Mouse (Mus musculus): ENCODE measurements around the gene Pkd1l1.

Pkd1l1 gene

DNA sequence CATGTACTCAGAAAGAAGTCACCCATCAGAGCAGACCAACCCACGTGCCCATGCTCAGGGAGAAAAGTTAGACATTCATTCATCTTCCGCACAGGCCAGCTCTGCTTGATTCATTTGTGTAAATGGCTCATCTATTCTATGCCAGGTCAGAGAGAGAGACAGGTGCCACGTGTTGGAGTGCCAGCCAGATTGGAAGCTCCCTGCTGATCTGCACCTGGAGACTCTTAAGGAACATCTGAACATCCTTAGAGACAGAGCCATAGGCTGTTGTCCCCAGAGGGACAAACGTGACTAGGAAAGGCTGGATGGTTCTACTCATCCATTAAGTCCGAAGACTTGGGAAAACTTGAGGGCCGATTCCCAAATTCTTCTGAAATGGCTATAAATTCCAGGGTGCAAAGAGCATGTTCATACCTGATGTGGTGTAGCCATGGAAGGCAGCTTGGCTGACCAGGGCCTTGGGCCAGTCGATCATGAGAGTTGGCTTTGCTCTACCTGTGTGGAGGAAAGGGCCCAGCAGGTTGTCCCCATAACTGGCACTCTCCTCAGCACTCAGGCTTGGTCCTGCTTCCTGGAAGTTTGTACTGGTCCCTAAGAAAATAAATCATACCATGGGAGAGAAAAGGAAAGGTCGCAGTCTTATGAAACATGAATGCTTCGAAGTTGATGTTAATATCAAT, 36.5 kb downstream of the Pkd1l1 start:
- DNase-seq (ENCODE audit: low spot score) = no peak

DNA sequence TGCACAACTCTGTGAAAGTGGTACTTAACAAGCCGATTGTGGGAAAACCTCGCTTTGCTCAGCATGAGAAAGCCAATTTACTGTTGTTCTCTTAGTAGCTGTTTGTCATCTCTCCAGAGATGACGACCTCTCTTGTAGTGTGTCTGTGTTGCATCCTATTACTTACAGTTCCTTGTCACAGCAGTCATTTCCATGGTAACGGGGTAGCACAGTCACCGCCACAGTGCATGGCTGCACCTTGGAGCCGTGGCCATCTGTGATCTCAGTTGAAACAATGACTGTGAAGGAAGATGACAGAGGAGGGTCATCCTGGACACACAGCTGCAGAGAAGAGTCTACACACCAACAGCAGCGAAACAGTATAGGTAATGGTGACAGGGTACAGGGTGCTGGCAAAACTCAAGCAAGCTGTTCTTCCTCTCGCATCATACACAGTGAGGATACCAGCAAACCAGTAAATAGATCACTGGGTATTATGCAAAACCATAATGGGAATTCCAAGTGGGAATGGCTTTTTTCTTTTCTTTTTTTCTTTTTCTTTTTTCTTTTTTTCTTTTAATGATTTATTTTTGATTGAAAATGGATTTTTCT, 56.9 kb downstream of the Pkd1l1 start:
- no peak for DNase-seq (ENCODE audit: low spot score)

DNA sequence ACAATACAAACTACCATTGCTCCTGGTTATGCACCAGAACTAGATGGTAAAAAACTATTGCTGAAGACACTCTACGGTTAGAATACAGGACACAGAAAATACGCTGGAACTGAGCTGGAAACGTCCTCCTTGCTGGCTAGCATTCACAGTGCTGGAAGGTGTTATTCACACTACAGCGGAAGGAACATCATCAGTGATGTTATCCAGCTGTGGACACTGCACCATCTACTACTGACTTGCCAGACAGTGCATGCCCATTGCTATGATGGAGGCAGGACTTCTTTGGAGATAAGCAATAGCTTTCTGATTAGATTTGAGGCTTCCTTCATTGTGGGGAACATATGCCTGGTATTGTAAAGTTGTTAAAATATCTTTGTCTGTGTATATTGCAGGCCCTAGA, 90.3 kb downstream of the Pkd1l1 start:
- no peak for DNase-seq (ENCODE audit: low spot score)

DNA sequence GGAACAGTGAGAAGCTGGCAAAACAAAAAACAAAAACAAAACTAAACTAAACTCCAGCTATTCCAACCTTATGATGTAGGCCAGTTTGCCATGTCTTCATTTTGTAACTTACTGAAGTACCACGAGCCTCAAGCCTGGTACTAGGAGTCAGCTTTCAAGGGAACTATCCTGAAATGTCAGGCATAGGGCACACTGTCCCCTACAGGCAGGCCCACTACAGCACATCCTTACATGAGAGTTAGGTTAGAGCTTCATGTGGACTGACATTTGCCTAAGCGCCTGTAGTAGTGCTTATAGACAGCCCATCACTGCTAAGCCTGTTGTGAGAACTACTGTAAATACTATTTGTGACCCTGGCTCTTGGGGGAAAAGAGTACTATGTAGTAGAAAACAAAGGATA, 91.5 kb downstream of the Pkd1l1 start:
- no peak for DNase-seq (ENCODE audit: low spot score)

DNA sequence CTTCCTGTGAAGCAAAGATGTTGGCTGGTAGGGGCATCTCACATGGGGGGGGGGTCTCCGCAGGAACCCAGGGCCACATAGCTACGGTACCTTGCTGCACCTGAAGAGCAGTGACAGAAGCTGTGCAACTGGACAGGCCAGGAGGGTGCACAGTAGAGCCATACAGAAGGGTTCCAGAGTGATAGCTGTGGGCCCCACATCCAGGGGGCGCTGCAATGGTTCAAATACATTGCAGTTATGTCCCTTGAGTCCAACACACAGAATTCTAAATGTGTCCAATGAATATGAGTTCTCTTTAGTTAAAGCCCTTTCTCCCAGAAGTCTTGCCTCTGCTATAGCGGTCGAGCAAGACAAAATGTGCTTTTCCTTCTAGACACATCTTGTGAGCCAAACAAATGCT, 103.0 kb downstream of the Pkd1l1 start:
- DNase-seq (ENCODE audit: low spot score) = no peak

DNA sequence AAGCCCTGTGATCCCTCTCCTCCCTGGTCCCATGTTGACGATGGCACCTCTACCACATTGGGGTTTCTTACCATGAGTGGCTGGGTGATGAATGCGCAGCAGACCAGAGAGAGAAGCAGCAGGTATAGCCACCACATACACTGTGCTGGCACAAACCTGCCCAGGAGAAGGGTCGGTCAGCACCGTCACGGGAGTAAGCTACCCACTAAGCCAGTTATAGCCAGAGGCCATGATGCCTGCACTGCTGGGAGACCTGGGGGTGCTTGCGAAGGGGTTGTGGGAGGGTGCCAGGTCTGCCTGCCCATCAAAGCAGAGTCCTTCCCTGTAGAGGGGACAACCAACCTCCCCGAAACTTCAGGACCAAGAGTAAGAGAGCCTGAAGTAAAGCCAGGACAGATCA, 107.0 kb downstream of the Pkd1l1 start:
- no peak for DNase-seq (ENCODE audit: low spot score)

DNA sequence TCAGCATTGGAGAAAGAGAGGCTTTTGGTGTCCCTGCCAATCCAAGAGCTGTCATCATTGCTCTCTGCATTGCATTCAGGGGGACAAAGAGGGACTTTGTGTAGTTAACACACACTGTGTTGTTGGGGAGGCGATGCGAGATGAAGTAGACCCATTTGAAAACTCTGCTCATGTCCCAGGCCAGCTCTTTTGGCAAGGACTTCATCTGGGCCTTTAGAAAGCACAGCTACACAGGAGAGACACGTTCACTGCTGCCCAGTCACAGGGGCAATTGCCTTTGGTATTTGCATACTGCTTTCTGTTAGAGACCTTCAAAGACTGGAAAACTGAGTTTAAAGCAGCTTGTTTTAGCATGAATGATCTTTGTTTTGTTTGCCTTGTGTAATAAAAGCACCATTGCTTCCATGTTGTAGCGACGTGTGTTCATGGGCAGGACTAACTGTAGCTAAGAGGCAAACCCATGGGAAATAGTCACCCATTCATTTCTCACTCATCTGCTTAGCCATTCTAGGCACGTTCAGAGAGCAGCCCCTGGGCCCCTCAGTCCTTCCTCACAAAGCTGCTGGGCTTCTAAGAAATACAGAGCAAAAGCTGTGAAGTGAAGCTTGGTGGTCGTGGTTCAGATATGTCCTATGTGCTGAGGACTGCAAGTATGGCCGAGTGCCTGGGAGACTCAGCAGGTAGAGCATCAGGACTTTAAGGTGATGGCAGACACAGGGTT, 109.0 kb downstream of the Pkd1l1 start:
- DNase-seq (ENCODE audit: low spot score) = no peak

DNA sequence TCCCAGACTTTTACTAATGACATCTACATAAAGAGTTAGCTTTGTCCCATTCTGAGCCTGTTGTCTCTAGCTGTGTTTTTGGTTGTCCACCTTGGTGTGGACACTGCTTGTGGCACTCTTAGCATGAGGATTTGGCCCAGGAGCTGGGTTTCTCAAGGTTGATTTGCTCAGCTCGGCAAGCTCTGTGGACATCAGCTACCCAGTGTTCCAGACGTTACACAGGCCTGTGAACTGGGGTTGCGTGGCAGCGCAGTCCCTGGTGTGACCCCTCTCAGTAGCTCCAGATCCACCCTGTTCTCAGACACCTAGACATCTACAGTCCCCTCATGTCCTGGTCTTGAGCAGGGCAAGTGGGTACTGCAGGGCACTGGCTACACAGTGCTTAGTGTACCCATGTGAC, 110.6 kb downstream of the Pkd1l1 start:
- no peak for DNase-seq (ENCODE audit: low spot score)

DNA sequence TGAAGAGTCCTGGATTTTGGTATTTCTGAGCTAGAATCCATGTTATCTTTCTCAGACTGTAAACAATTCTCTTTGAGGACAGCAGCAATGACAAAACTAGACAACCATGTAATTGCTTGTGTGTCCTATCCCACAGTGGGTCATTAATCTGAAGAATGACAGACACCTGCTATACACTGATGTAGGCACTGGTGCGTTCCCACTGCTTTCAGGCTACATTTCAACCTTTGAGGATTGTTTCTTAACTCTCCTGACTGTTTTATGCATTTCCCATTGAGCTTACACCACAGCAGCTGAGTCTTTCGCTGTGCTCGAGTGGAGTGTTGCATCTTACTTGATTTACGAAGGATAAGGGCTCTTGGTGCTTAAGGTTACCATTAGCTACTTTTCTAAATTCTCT, 111.1 kb downstream of the Pkd1l1 start:
- no peak for DNase-seq (ENCODE audit: low spot score)

DNA sequence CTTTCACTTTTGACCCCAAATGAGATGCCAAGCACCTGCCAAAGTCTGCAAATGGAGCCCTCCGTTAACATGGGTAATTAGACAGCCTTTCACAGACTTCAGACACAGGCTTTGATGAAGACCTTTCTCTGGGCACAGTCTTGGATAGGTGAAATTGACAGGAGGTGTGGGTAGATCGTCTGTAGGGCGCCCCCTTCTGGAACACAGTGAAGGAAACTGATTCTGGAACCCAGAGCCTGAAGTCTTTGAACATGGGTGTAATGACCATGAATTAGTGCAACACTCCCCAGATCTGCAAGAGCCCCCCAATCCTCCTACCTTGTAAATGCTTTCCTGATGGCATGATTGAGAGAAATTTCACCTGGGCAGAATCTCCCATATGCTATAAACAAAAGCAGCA, 112.2 kb downstream of the Pkd1l1 start:
- no peak for DNase-seq (ENCODE audit: low spot score)

DNA sequence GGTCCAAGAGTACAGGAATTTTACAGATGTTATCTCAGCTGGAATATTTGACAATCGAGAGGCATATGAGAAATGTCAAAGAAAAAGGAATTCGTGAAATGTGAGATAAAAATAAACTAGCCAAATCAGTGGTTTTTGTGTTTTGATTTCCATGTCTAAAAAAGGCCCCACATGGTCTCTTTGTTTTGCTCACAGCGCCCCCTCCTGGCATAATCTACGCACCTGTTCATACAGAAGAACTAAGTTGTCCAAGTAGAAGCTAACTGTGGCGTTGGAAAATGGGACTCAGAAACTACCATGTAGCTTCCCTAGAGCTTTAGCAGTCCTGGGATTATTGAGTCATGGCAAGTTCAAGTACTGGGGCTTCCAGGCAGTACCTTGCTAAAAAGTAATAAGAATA, 113.2 kb downstream of the Pkd1l1 start:
- DNase-seq (ENCODE audit: low spot score) = peak; percentile 41

DNA sequence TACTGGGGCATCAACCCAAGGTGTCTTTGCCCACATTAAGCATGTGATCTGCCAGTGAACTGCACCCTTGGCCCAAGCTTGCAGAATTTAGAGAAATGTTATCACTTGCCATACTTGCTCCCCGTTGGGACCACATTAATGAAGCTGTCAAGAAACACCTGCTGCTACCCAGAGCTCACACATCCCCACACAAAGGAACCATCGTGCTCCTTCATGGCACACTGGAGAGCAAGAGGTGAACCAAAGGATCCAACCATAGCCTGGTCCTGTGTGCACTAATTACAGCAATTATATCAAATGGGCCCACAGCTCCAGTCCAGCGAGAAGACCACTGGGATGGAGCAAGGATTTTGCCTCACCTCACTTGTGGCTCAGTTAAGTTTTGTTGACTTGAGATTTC, 114.0 kb downstream of the Pkd1l1 start:
- DNase-seq (ENCODE audit: low spot score) = no peak

DNA sequence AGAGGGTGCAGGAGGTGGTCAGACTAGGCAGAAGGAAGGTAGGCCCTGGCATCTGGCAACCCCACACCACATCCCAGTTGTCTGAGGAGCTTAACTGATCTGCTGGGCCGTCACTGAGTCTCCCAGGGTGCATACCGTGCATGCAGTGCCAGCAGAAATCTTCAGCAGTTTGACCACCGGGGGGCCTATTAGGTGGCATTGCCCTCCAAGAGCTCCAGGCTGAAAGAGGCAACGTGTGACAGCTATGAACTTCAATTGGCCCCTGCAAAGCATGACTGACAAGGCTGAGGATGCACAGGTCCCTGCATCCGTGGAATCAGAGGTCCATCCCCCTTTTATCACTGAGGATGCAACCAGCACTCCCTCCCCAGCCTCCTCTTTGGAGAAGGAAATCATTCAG, 116.9 kb downstream of the Pkd1l1 start:
- DNase-seq (ENCODE audit: low spot score) = no peak

DNA sequence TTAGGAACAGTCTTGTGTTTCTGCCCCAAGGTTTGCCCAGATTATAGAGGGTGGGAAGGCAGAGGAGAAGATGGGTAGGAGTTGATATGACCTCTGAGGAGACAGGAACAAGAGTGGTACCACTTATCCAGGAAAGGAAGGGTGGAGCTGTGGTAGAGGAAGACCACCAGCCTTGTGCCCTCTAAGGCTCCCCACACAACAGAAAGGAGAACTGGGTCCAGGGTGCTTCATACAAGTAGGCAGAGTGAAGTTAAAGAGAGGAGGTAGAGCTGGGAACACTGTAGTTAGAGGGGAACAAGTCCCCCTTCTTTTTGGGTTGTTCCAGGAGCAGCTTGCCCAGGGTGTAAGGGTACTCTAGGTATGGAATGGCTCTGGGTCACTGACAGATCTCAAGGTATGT, 125.0 kb downstream of the Pkd1l1 start:
- no peak for DNase-seq (ENCODE audit: low spot score)

DNA sequence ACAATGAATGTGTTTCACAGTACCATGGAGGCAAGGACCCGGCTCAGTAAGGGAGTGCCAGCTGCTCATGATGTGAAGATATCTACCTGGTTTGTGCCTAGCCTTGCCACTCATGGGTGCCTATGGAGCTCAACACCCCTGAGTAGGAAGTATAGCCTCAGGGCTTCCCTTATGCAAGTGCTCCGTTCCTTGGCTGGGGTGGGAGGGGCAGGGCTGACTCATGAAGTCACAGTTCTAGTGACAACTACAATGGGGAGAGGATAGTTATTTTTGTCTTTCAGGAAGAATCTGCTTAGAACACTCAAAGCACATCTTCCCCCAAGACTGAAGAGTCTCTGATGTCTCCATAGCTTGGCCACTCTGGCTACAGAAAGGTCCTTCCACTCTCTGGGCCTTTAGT, 125.4 kb downstream of the Pkd1l1 start:
- no peak for DNase-seq (ENCODE audit: low spot score)

DNA sequence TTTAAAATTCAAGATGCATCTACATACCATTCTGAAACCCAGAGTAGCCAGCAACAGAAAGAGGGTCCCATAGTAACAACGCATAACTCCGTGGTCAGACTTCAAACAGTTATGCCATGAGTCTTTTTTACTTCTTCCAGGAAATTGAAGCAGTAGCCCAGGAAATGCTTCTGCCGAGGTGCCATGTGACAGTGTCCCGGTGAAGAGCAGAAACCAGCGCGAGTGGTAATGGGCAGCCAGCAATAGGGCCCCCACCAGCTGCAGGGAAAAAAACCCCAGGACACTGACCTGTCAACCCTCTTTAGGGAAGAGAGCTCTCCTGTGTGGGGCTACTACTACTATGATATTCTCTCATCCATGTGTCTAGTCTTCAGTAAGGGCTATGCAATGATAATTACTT, 136.9 kb downstream of the Pkd1l1 start:
- DNase-seq (ENCODE audit: low spot score) = no peak

DNA sequence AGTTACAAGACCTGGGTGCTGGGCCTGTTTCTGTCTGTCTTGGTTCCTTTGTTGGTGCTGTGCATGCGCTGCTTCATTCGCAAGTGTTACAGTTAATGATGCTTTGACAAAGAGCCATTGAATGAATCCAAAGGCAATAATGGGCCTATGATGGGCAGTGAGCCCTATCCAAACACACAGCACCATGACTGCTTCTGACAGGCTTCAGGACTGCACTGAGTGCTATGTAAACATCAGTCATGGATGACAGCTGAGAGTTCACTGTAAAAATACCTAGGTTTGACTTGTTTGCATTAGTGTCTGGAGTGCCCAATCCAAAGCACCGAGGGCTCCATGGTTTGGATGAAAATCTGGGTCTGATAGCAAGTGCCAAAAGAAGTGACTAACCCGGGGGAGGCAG, 138.9 kb downstream of the Pkd1l1 start:
- no peak for DNase-seq (ENCODE audit: low spot score)

DNA sequence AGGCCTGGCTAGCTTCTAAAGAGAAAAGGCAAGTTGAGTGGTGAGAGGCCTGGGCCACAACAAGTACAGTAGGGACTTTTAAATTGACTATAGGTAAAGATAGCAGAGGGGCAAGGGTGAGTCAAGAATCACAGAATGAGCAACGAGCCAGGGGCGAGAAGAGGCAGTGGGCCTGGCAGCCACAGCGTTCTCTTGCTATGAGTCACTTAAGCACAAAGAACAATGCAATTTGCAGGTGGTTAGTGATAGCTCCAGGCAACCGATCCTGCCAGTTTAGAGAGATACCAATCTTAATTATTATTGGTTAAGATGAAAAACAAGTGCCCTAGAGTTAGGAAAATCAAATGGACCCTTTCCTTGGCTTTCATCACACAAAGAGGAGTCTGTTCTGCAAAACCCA, 142.5 kb downstream of the Pkd1l1 start:
- no peak for DNase-seq (ENCODE audit: low spot score)

DNA sequence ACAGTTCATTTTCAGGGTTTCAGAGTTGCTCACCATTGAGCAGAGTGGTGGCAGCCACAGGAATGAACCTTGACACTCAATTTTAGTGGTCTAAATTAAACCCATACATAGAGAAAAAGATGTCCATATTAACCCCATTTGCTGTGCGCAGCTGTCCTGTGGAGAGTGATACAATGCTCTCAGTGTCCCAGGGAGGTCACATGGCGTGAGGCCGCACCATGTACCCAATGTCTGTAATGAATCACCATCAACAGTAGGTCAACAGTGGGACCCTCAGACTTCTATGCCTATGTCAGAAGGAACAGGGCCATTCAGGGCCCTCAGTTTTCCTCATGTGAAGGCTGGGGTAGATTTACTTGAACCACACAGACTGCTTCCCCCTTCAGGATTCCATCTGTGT, 143.5 kb downstream of the Pkd1l1 start:
- DNase-seq (ENCODE audit: low spot score) = no peak

DNA sequence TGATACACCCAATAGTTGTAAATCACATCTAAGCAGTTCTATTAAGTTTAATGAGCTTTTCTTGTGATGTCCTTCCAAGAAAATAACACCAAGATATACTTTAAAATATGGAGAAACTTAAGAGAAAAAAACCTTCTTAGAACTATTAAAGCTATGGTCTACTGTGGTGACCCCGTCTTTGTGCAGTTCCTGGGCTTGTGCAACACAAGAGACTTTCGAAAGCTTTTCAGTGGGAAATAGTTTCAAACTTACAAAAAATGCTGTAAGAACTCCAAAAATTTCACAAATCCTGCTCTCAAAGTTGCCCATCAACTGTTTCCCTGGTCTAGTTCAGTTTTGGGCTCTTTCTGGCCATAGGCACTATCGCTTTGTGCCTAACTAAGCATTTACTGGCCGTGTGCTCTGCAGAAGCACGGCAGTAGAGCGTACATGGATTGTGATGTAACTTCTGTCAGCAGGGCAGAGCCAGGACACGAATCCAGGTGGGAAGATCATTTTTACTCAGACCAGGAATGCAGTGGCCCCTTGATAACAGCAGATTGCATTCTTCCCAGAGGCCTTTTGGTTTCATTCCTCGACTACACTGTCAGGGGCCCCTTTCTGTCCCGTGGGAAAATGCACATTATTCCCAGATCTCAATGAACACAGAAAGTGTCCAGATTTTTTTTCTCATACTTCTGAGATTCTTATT, 144.1 kb downstream of the Pkd1l1 start:
- no peak for DNase-seq (ENCODE audit: low spot score)

DNA sequence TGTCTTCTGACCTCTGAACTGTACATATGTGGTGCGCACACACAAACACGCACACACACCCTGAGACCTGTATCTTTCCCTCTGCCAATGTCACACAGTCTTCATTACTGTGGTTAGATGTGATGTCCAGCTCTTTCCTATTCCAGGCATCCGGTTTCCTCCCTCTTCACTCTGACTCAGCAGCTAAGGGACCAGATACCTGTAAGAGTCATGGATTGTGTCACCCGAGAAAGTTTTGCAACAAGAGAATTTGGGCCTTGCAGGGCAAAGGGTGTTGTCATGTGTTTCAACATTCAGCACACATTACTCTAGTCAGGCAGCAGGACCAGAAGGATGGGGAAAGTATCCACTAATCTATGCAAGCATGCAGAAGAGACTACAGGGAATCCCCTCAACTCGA, 146.5 kb downstream of the Pkd1l1 start:
- no peak for DNase-seq (ENCODE audit: low spot score)

DNA sequence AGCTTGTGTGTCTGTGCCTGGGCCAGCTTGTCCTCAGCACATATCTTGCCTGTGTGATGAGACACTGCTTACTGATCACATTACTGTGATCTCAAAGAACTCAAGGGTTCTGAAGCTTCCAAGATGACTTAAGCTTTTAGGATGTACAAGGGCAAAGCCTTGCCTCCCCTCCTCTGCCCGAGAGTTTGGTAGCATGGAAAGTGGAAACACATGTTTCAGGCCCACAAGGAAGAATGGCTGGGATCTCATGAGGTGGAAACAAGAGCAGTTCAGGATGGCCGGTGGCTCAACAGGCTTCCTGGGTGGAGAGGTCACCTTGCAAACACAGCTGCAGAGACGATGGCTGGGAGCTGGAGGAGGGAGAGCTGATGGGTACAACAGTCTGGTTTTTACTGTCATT, 147.0 kb downstream of the Pkd1l1 start:
- DNase-seq (ENCODE audit: low spot score) = no peak

DNA sequence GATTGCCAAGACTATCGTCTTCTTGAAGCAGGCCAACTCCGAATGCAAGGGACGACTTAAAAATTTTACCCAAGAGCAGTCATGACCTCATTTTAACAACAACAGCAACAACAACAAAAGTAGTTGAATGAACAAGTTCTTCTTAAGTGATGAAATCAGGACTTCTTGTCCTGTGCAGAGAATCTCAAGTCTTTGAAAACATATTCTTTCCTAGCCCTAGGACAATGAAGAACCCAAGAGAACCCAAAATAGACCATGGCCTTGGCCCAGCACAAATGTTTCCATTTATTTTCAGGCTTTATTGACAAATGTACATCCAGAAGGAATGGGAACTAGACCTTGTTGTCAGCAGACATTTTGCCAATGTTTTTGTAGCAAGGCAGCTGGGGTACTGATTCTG, 147.7 kb downstream of the Pkd1l1 start:
- DNase-seq (ENCODE audit: low spot score) = no peak

Data from testis, postnatal 14 days (tissue).